Mouse (Mus musculus) heart, postnatal 0 days (tissue): ENCODE results near the gene Sf3a3. TPM values are rescaled to one million over a fixed set of nuclear protein-coding genes. Genes with fewer than 3 reads are reported as not detected.

Experiments
- ATAC-seq: fragments of 200-750 bp; cut with Nextera tagmentation; 2 replicates; pipeline ENCODE4 v1.8.0; 2017; ENCODE audit warnings: low read depth, moderate number of reproducible peaks, moderate library complexity; ENCODE audit not compliant: insufficient read depth
- DNase-seq: peaks from one replicate; pipeline ENCODE4 v3.0.0-alpha.2; 2016; ENCODE audit warnings: low spot score
- H3K27ac ChIP-seq: fragments of 300-500 bp; sonication (generic); 2 replicates; pipeline ENCODE4 v1.5.1; 2014; ENCODE audit warnings: low read depth, mild to moderate bottlenecking
- H3K27me3 ChIP-seq: fragments of 300-500 bp; sonication (generic); 2 replicates; pipeline ENCODE4 v1.6.1; 2014; ENCODE audit warnings: low read length, mixed read lengths; ENCODE audit not compliant: control insufficient read depth, insufficient read depth
- H3K36me3 ChIP-seq: fragments of 300-500 bp; sonication (generic); replicated peaks from 2 replicates; pipeline ENCODE4 v1.6.1; 2014; ENCODE audit warnings: low read length, mixed read lengths; ENCODE audit not compliant: control insufficient read depth, insufficient read depth
- H3K4me1 ChIP-seq: fragments of 300-500 bp; sonication (generic); 2 replicates; pipeline ENCODE4 v1.6.1; 2014; ENCODE audit warnings: antibody characterized with exemption; ENCODE audit not compliant: control insufficient read depth, insufficient read depth
- H3K4me2 ChIP-seq: fragments of 300-500 bp; sonication (generic); 2 replicates; pipeline ENCODE4 v1.6.1; 2014; ENCODE audit warnings: low read depth, mild to moderate bottlenecking, low read length, moderate library complexity
- H3K4me3 ChIP-seq: fragments of 300-500 bp; sonication (generic); 2 replicates; pipeline ENCODE4 v1.5.1; 2014; ENCODE audit warnings: low read depth, low read length
- H3K9ac ChIP-seq: fragments of 300-500 bp; sonication (generic); replicated peaks from 2 replicates; pipeline ENCODE4 v1.6.1; 2014; ENCODE audit warnings: low read depth, low read length, mixed read lengths
- H3K9me3 ChIP-seq: fragments of 300-500 bp; sonication (generic); replicated peaks from 2 replicates; pipeline ENCODE4 v1.6.1; 2016; ENCODE audit warnings: low read length; ENCODE audit not compliant: control insufficient read depth
- CTCF ChIP-seq: IDR thresholded peaks from 2 replicates; pipeline ENCODE4 v1.5.1; 2016; ENCODE audit warnings: antibody characterized with exemption, control low read depth, low read depth
- EP300 ChIP-seq: IDR thresholded peaks from 2 replicates; pipeline ENCODE4 v1.6.1; 2016; ENCODE audit warnings: antibody characterized with exemption, low read depth
- WGBS: fragments of 180-500 bp; shearing (Covaris S2); extraction: QIAGEN DNeasy Blood & Tissue Kit; methylation state at CpG from one replicate; pipeline ENCODE4 v1.1.7; 2014; 5-methylcytosine and 5-hydroxymethylcytosine counted together
- polyA plus RNA-seq: library from polyadenylated mRNA; unstranded; fragments of >200 nt; fragmentation: Nextera tagmentation; extraction: Ambion mirVana; gene quantifications from 2 replicates; pipeline ENCODE4 v1.2.1, GENCODE M21; 2015
- total RNA-seq: library from RNA; depleted of rRNA; stranded (reverse); fragments of >200 nt; gene quantifications from 2 replicates; pipeline ENCODE4 v1.2.3, GENCODE M21; 2014; ENCODE audit warnings: low replicate concordance

Sf3a3 gene
- total and polyA plus RNA-seq, 2 experiments from 2014 or later, result 23.6 to 50.6 TPM

DNA sequence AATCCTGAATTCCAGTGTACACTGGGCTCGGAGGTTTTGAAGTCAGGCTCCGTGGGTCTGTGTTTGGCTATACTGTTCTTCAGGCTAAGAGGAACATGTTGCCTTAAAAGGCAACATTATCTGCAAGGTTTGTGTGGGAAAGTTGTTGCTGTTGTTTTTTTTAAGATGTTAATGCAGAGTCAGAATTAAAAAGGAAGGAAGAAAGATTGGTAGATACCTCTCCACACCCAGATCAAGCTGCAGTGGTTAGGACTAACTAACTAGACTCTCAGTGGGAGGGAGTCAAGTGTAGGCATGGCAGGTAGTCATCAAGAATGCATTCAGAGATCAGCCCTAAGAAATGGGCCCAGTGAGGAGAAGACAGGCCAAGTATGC lies 52.0 kb downstream of the Sf3a3 start:
- Histone ChIP-seq H3K4me3 (no peak overlapping the region), H3K27ac (peak overlapping the region; percentile 44), H3K9me3 (no peaks in the 10 kb centered on the region), H3K4me1 (peaks cover 10% of the 10 kb centered on the region), H3K4me2 (0 out of 2 replicates have a peak overlapping the region, but pooled peaks have one; percentile 13), H3K27me3 (no peaks in the 10 kb centered on the region), H3K36me3 (no peaks in the 10 kb centered on the region), H3K9ac (no peak overlapping the region)
- WGBS, result 16% methylated on average over 2 of the region's 2 CpGs
- TF ChIP-seq CTCF (no peak), EP300 (no peak)
- DNase-seq (no peak), ATAC-seq (0 out of 2 replicates have a peak, but pooled peaks have one; percentile 30)

DNA sequence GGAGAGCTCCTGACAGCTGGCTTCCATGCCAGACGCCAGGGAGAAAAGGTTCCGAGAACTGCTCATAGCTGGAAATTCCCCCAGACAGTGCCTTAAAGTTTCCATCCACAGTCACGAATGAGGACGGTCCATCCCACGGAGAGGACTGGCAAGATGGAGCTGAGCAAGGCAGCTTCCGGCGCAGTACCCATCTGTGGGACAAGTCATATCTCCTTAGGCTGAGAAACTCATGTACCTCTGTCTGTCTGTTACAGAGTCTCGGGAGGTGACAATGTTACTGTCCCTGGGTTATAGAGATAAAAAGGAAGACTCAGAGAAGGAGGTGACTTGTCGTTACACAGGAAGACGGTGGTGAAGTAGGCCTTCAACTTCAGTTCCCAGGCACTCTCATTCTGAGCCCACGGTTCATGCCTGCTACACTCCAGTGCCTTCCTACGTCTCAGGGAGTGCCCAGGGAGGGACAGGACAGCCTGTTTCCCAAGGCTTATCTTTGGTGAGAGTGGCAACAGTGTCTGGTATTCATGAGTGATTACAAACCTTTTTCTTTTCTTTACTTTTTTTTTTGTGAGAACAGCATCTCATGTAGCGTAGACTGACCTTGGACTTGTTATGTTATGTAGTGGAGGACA lies 54.5 kb downstream of the Sf3a3 start:
- Histone ChIP-seq H3K9ac (no peak overlapping the region), H3K36me3 (no peaks in the 10 kb centered on the region), H3K4me3 (no peak overlapping the region), H3K27ac (no peak overlapping the region), H3K27me3 (no peaks in the 10 kb centered on the region), H3K4me1 (peaks cover 10% of the 10 kb centered on the region), H3K4me2 (no peak overlapping the region), H3K9me3 (no peaks in the 10 kb centered on the region)
- DNase-seq (no peak), ATAC-seq (no peak)
- TF ChIP-seq CTCF (no peak), EP300 (no peak)
- WGBS, result 62% methylated on average over 13 of the region's 13 CpGs

DNA sequence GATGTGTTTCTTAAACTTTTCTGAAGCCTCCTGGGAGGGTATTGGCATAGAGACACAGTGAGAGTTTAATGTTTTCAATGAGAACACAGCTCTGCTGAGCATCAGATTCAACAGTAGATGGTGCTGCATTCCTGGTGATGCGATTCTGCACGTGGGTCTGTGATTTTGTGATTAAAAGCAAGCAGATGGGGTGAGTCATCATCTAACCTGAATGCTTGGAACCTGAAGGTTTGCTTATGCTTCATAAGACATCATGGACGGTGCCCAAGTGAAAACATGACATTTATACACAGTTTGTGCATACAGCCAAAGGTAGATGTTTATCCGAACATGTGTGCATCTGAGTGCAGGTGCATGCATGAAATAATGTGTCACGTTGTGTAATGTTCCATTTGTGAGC lies 56.0 kb downstream of the Sf3a3 start:
- Histone ChIP-seq H3K9me3 (no peaks in the 10 kb centered on the region), H3K27ac (no peak overlapping the region), H3K4me1 (peaks cover 10% of the 10 kb centered on the region), H3K27me3 (no peaks in the 10 kb centered on the region), H3K4me2 (no peak overlapping the region), H3K9ac (no peak overlapping the region), H3K4me3 (no peak overlapping the region), H3K36me3 (no peaks in the 10 kb centered on the region)
- WGBS, result 66% methylated on average over 5 of the region's 5 CpGs
- TF ChIP-seq CTCF (no peak), EP300 (no peak)
- ATAC-seq (no peak), DNase-seq (no peak)

DNA sequence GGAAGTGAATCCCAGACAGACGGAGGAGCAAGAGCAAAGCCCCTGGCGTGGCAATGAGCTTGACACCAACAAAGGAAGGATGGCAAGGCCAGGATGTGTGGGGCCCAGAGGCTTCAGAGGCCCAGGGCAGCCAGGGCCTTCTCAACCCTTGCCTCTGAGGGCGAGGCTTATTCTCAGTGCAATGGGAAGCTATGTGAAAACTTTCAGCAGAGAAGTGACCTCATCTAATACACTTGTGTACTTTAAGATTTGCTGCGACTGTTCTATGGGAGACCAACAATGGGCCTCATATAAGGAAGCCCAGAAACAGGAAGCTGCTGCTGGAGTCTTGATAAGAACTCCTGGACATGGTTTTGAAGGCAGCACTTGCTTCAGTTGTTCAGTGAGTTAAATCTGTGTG lies 57.5 kb downstream of the Sf3a3 start:
- Histone ChIP-seq H3K9ac (peak overlapping the region; percentile 22; the same call in 1 of the 2 replicates), H3K4me3 (no peak overlapping the region), H3K36me3 (no peaks in the 10 kb centered on the region), H3K27me3 (no peaks in the 10 kb centered on the region), H3K27ac (peak overlapping the region; percentile 89), H3K9me3 (no peaks in the 10 kb centered on the region), H3K4me1 (no peaks in the 10 kb centered on the region), H3K4me2 (no peak overlapping the region)
- peak; percentile 64 for DNase-seq
- 32% methylated on average over 4 of the region's 4 CpGs for WGBS
- TF ChIP-seq EP300 (0 out of 2 replicates have a peak, but pooled peaks have one; percentile 37), CTCF (no peak)
- ATAC-seq, result peak; percentile 91

DNA sequence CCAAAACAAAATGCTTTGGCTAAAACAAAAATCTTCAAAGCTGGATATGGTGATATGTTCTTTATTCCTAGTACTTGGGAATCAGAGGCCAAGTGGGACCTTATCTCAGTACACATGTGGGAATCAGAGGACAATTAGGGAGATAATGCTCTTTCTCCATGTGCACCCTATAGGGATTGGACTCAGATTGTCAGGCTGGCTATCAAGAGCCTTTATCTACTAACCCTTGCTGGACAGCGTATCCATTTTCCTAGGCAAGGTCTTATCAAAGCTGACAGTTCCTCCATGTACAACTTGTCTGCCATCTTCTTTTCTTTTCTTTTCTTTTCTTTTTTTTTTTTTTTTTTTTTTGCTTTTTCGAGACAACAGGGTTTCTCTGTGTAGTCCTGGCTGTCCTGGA lies 58.9 kb downstream of the Sf3a3 start:
- Histone ChIP-seq H3K9me3 (no peaks in the 10 kb centered on the region), H3K9ac (no peak overlapping the region), H3K27ac (peak overlapping the region; percentile 81; the same call in 1 of the 2 replicates), H3K4me1 (no peaks in the 10 kb centered on the region), H3K4me2 (no peak overlapping the region), H3K27me3 (no peaks in the 10 kb centered on the region), H3K4me3 (no peak overlapping the region), H3K36me3 (0 out of 2 replicates have a peak, but pooled peaks cover 3% of the 10 kb centered on the region)
- TF ChIP-seq EP300 (no peak), CTCF (no peak)
- DNase-seq, result no peak
- no peak for ATAC-seq
- 65% methylated on average over 2 of the region's 2 CpGs for WGBS

DNA sequence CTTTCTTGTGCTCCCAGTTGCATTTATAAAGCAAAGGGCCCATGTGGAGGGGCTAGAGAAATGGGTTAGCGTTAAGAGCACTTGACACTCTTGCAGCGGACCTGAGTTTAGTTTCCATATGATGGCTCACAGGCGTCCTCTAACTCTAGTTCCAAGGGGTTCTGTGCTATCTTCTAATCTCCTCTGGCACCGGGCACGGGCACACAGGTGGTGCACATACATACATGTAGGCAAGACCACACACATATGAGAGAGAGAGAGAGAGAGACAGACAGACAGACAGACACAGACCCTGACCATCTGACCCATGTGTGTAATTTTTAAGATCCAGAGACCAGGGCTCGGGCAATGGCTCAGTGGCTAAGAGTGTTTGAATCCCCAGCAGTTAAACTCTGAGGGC lies 59.4 kb downstream of the Sf3a3 start:
- H3K4me1 ChIP-seq, result no peaks in the 10 kb centered on the region
- no peaks in the 10 kb centered on the region for H3K27me3 ChIP-seq
- no peak overlapping the region for H3K9ac ChIP-seq
- peaks cover 3% of the 10 kb centered on the region for H3K36me3 ChIP-seq
- WGBS, result 83% methylated on average over 6 of the region's 6 CpGs
- H3K9me3 ChIP-seq, result no peaks in the 10 kb centered on the region
- no peak for DNase-seq
- ATAC-seq, result no peak
- no peak overlapping the region for H3K4me2 ChIP-seq
- TF ChIP-seq CTCF (no peak), EP300 (no peak)
- no peak overlapping the region for H3K27ac ChIP-seq
- no peak overlapping the region for H3K4me3 ChIP-seq
